9 mouse cellular contexts compared by ENCODE assay signal in genomic region chr1:149960734-149961424, GRCm38 (mm10). TPM values are rescaled to one million over a fixed set of nuclear protein-coding genes. Genes with fewer than 3 reads are reported as not detected.
DNase-seq lines count a peak whose midpoint lies in the region; ATAC-seq and TF ChIP-seq lines count a peak whose summit lies in the region.
"Had no signal": no experiment of that assay in that cellular context is flagged by ENCODE, and none has a peak within 500 bp of the region (broad histone marks: within the 10 kb centered on the region; RNA-seq: fewer than 3 reads in every experiment).

Gene Pla2g4a, minus strand, starts transcription at chr1:149961290.

- H3K27me3 ChIP-seq in heart, embryonic 12.5 days (replicated peaks) = no peaks in the 10 kb centered on the region
- no peaks in the 10 kb centered on the region for H3K27me3 ChIP-seq in kidney, embryonic 16.5 days (ENCODE audit: insufficient read depth, low read length)
- no peaks in the 10 kb centered on the region for H3K27me3 ChIP-seq in lung, embryonic 14.5 days (ENCODE audit: insufficient read depth, low read length)
- no peaks in the 10 kb centered on the region for H3K27me3 ChIP-seq in neural tube, embryonic 15.5 days (replicated peaks)

- peak; percentile 82; the same call in 1 of the 2 replicates for ATAC-seq in heart, embryonic 12.5 days (ENCODE audit: insufficient number of reproducible peaks, low FRiP score)
- ATAC-seq in kidney, embryonic 16.5 days (ENCODE audit: low FRiP score, low TSS enrichment) = peak; percentile 93
- ATAC-seq in lung, embryonic 14.5 days (ENCODE audit: insufficient read depth) = peak; percentile 92
- peak; percentile 55; the same call in 1 of the 2 replicates for ATAC-seq in neural tube, embryonic 15.5 days (ENCODE audit: low FRiP score)

- H3K4me1 ChIP-seq in embryonic fibroblast, embryonic 13.5 days (ENCODE audit: control insufficient read depth, insufficient read depth, low read length) = peaks cover 6% of the 10 kb centered on the region; the same call in 1 of the 2 replicates
- no peaks in the 10 kb centered on the region for H3K4me1 ChIP-seq in heart, embryonic 12.5 days (replicated peaks)
- H3K4me1 ChIP-seq in kidney, embryonic 16.5 days (ENCODE audit: insufficient read depth, low read length) = peaks cover 7% of the 10 kb centered on the region; the same call in 1 of the 2 replicates
- no peaks in the 10 kb centered on the region for H3K4me1 ChIP-seq in lung, embryonic 14.5 days (ENCODE audit: insufficient read depth)
- 0 out of 2 replicates have a peak, but pooled peaks cover 4% of the 10 kb centered on the region for H3K4me1 ChIP-seq in neural tube, embryonic 15.5 days

- peak within 1 kb of the TSS; percentile 86 for H3K27ac ChIP-seq in embryonic fibroblast, embryonic 13.5 days (ENCODE audit: insufficient read depth, low read length)
- H3K27ac ChIP-seq in heart, embryonic 12.5 days (ENCODE audit: poor library complexity, severe bottlenecking) = peak within 1 kb of the TSS; percentile 75
- H3K27ac ChIP-seq in kidney, embryonic 16.5 days (ENCODE audit: low read length) = peak within 1 kb of the TSS; percentile 96
- H3K27ac ChIP-seq in lung, embryonic 14.5 days (ENCODE audit: low read depth) = peak within 1 kb of the TSS; percentile 88
- H3K27ac ChIP-seq in neural tube, embryonic 15.5 days (replicated peaks) = peak within 1 kb of the TSS; percentile 58; the same call in 1 of the 2 replicates

- DNase-seq in cerebellum, postnatal 10 days = peak; percentile 5 to 10
- DNase-seq in cerebellum, adult 11 months = no peak
- DNase-seq in lung, embryonic 14.5 days = peak; percentile 78
- DNase-seq in thymus, postnatal 14 days = peak; percentile 31

- no peaks in the 10 kb centered on the region for H3K9me3 ChIP-seq in heart, embryonic 12.5 days (replicated peaks)
- H3K9me3 ChIP-seq in kidney, embryonic 16.5 days (ENCODE audit: low read length) = no peaks in the 10 kb centered on the region
- H3K9me3 ChIP-seq in lung, embryonic 14.5 days (ENCODE audit: low read depth, low read length) = no peaks in the 10 kb centered on the region
- H3K9me3 ChIP-seq in neural tube, embryonic 15.5 days (replicated peaks) = no peaks in the 10 kb centered on the region

- H3K4me2 ChIP-seq in heart, embryonic 12.5 days = peak within 1 kb of the TSS; percentile 73
- peak within 1 kb of the TSS; percentile 69 for H3K4me2 ChIP-seq in kidney, embryonic 16.5 days (replicated peaks; ENCODE audit: low read depth, low read length)
- H3K4me2 ChIP-seq in lung, embryonic 14.5 days = peak within 1 kb of the TSS; percentile 63
- H3K4me2 ChIP-seq in neural tube, embryonic 15.5 days = peak within 1 kb of the TSS; percentile 54

- TF ChIP-seq POLR2A in embryonic fibroblast, embryonic 13.5 days (IDR thresholded peaks at IDR 0.05; ENCODE audit: low read depth, low read length) = peak; percentile 83

- peak within 1 kb of the TSS; percentile 58 for H3K9ac ChIP-seq in heart, embryonic 12.5 days
- peak within 1 kb of the TSS; percentile 80 for H3K9ac ChIP-seq in kidney, embryonic 16.5 days (replicated peaks; ENCODE audit: low read length)
- peak within 1 kb of the TSS; percentile 58 for H3K9ac ChIP-seq in lung, embryonic 14.5 days
- H3K9ac ChIP-seq in neural tube, embryonic 15.5 days (replicated peaks) = peak within 1 kb of the TSS; percentile 3; the same call in 1 of the 2 replicates

- peak within 1 kb of the TSS; percentile 83 for H3K4me3 ChIP-seq in embryonic fibroblast, embryonic 13.5 days (ENCODE audit: insufficient read depth, low read length)
- H3K4me3 ChIP-seq in heart, embryonic 12.5 days = peak within 1 kb of the TSS; percentile 52
- H3K4me3 ChIP-seq in kidney, embryonic 16.5 days (ENCODE audit: low read length) = peak within 1 kb of the TSS; percentile 60
- H3K4me3 ChIP-seq in lung, embryonic 14.5 days (ENCODE audit: low read depth, low read length) = peak within 1 kb of the TSS; percentile 42
- peak within 1 kb of the TSS; percentile 29 for H3K4me3 ChIP-seq in neural tube, embryonic 15.5 days (replicated peaks)

- no peaks in the 10 kb centered on the region for H3K36me3 ChIP-seq in heart, embryonic 12.5 days
- H3K36me3 ChIP-seq in kidney, embryonic 16.5 days (ENCODE audit: insufficient read depth, low read length) = no peaks in the 10 kb centered on the region
- H3K36me3 ChIP-seq in lung, embryonic 14.5 days (ENCODE audit: insufficient read depth) = no peaks in the 10 kb centered on the region
- H3K36me3 ChIP-seq in neural tube, embryonic 15.5 days = no peaks in the 10 kb centered on the region
- H3K36me3 ChIP-seq: G1E had no signal

- WGBS in heart, embryonic 12.5 days = 13% methylated on average over 15 of the region's 15 CpGs
- WGBS in kidney, embryonic 16.5 days = 9% methylated on average over 15 of the region's 15 CpGs
- 7% methylated on average over 15 of the region's 15 CpGs for WGBS in lung, embryonic 14.5 days
- 29% methylated on average over 15 of the region's 15 CpGs for WGBS in neural tube, embryonic 15.5 days

- TF ChIP-seq CTCF in embryonic fibroblast, embryonic 13.5 days (IDR thresholded peaks at IDR 0.05; ENCODE audit: borderline replicate concordance, insufficient read depth, low read length) = no peak
- no peak for TF ChIP-seq CTCF in lung, embryonic 14.5 days (IDR thresholded peaks at IDR 0.05; ENCODE audit: low read depth)

RNA-seq across cellular contexts. Expression of gene Pla2g4a, which starts in this region (rescaled TPM):
- polyA plus RNA-seq in embryonic fibroblast, embryonic 13.5 days (2011; ENCODE audit: insufficient read length, low read depth, missing spikeins) = 156 and 277 TPM in 2 replicates
- polyA plus RNA-seq in heart, embryonic 12.5 days (2016; fragmentation: Nextera tagmentation; extraction: Ambion mirVana) = 6.9 and 7.2 TPM in 2 replicates
- polyA plus RNA-seq in kidney, embryonic 16.5 days (2015; fragmentation: Nextera tagmentation; extraction: Ambion mirVana) = 46.8 and 48.4 TPM in 2 replicates
- 11.7 and 12.2 TPM in 2 replicates for polyA plus RNA-seq in lung, embryonic 14.5 days (2014; fragmentation: Nextera tagmentation; extraction: Ambion mirVana)
- 1.1 and 7.5 TPM in 2 replicates for polyA plus RNA-seq in neural tube, embryonic 15.5 days (2015; fragmentation: Nextera tagmentation; extraction: Ambion mirVana)
- polyA plus RNA-seq: G1E had no signal

Comparison
In these comparisons a context has a peak if more than half of its experiments do, and no peak if none do; other contexts are left out.
1. H3K4me3 ChIP-seq: peak in every context shown above with its lines; median percentile 83 in embryonic fibroblast, embryonic 13.5 days; 60 in kidney, embryonic 16.5 days; 52 in heart, embryonic 12.5 days; 42 in lung, embryonic 14.5 days; 29 in neural tube, embryonic 15.5 days.
2. H3K9ac ChIP-seq: peak in every context shown above with its lines; median percentile 80 in kidney, embryonic 16.5 days; 58 in heart, embryonic 12.5 days; 58 in lung, embryonic 14.5 days; 3 in neural tube, embryonic 15.5 days.